Mouse (Mus musculus): ENCODE results near the gene Tsnaxip1. TPM values are rescaled to one million over a fixed set of nuclear protein-coding genes. Genes with fewer than 3 reads are reported as not detected.

The Tsnaxip1 gene
- 0.36 and 0.80 TPM in 2 replicates for polyA plus RNA-seq (2012; rRNA removed)

DNA sequence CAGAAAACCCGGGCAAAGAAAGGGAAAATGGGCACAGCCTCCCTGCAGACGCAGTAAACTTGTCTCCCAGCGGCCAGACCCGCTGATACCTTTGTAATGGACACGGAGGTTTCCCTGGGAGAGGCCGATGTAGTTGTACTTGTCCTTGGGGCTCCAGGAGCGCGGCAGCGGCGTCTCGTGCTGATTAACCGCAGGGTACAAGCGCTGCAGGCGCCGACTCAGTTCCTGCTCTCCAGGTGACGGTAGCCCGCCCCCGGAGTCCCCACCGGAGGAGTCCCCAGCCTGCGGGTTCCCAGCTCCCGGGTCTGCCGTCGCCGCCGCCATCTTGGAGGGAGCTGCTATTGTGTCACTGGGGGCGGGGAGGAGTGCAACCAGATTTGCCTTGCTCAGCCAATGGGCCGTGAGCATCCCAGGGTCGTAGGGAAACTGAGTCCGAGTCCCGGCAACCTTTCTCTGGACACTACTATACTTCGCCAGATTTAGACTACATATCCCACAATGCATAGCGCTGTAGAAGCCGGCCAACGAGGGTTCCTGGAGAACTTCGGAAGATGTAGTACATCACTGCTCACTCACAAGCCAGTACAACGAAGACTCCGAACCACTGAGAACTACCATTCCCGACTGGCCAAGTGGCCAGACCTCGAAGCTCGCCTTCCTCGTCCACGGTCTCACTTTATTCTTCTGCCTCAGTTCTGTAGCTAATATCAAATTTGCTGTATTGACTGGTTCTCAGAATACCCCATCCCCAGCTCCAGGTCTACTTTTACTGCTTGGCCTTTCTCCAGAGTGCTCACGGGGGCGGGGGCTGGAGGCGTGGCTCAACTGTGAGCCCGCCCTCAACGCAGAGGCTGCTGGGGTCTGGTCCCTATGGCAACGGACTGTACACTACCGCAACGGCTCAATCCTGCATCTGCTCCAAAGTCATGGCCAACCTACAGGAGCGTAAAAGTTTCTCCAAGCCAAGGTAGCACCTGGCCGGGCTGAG, at the start of gene Tsnaxip1, which contains the start of gene Ranbp10:
Gene Tsnaxip1 (plus strand): TSS at position 871 of the 988 bp plus-strand sequence.
Gene Ranbp10 (minus strand): TSS at position 490 of the 988 bp plus-strand sequence.

DNA sequence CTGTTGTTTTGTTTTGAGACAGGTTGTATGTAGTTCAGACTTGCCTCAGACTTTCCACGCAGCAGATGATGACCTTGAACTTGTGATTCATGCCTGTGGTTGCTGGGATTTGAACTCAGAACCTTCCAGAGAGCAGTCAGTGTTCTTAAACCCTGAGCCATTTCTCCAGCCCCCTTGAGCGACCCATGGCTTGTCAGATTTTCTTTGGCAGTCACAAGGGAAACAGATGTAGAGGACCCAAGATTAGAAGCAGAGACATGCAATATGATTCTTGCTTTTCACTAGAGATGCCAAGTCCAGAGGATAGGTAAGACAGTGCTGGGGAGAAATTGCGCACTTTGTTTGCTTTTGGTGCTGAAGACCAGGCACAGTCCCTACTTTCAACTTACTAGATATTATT, 25.6 kb downstream of the Tsnaxip1 start, which contains the start of gene Cenpt:
Gene Cenpt (minus strand): TSS at position 101 of the 400 bp plus-strand sequence.

GRCm38 (mm10) chr8:105854715-105855216, 27.2 kb downstream of the Tsnaxip1 start, which contains the start of gene Thap11:
Gene Thap11 (plus strand): TSS chr8:105855132.

DNA sequence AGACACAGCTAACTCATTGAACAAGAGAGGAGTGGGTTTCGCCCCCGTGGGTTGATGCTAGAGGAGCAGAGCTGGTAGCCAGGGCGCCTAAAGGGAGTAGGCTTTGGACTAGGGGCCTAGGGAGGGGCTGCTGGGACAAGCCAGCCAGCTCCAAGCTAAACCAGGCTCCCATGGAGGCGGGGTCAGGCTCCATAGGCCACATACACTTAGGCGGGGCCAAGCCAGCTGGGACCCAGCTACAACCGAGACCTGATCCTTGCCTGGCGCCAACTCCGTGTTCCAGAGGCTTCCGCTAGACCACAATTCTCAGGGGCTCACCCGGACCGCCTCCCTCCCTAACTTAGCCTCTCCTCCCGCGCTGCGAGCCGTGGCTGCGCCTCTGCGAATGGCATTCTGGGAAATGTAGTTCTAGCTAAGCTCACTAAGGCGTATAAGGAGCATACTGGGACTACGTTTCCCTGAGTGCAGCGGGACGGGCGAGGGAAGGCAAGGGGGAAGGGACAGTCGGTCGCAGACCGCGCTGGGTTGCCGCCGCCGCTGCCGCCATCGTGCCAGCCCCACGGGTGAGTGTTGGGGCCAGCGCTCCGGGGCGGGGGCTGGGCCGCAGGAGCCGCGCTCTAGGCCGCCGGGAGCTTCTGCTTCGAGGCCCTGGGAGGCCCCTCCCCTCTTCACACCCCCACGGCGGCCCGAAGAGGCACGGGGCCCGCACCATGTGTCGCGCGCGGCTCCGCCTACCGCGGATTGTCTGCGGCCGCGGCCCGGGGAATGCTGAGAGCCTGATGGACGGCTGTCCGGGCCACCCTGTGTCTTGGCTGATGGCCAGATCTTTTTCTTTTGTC, 32.8 kb downstream of the Tsnaxip1 start, which contains the start of gene Nutf2:
Gene Nutf2 (plus strand): TSS at position 438 of the 839 bp plus-strand sequence.

GRCm38 (mm10) chr8:105880754-105881520, 53.4 kb downstream of the Tsnaxip1 start, which contains the start of gene Edc4:
Gene Edc4 (plus strand): TSS chr8:105880881.

DNA sequence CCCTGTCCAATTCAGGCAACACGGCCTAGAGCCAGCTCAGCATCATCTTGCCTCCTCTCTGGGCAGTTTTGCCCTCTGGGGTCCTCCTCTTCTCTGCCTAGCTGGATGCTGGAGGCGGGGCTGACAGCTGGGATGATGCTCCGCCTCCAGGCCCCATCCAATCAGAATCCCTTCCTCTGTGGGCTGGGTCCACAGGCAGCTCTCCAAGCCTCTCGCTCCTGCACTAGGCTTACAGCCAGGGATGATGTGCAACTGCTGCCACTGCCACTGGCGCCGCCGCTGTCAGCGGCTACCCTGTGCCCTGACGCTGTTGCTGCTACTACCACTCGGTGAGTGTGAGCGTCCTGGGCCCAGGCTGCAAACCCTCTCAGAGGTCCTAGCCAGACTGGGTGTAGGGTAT, 65.8 kb downstream of the Tsnaxip1 start, which contains the start of gene Nrn1l:
Gene Nrn1l (plus strand): TSS at position 229 of the 400 bp plus-strand sequence.

Other genes with a start within 250 kb of the Tsnaxip1 start
- gene Ripor1, start 222.5 kb upstream of the Tsnaxip1 start, polyA plus RNA-seq (2012; rRNA removed): 28.1 and 32.8 TPM in 2 replicates
- gene Ctcf, start 191.2 kb upstream of the Tsnaxip1 start, polyA plus RNA-seq (2012; rRNA removed): 38.3 and 40.0 TPM in 2 replicates
- 0.79 and 0.87 TPM in 2 replicates for gene Agrp, start 190.3 kb upstream of the Tsnaxip1 start, polyA plus RNA-seq (2012; rRNA removed)
- gene Carmil2, start 141.5 kb upstream of the Tsnaxip1 start, polyA plus RNA-seq (2012; rRNA removed): 21.1 TPM in 2 replicates
- 53.7 and 57.3 TPM in 2 replicates for gene Acd, start 126.6 kb upstream of the Tsnaxip1 start, polyA plus RNA-seq (2012; rRNA removed)
- gene Pard6a, start 126.6 kb upstream of the Tsnaxip1 start, polyA plus RNA-seq (2012; rRNA removed): 50.9 and 51.0 TPM in 2 replicates
- gene 4933405L10Rik, start 120.1 kb upstream of the Tsnaxip1 start, polyA plus RNA-seq (2012; rRNA removed): 0.12 and 0.31 TPM in 2 replicates
- gene Enkd1, start 119.5 kb upstream of the Tsnaxip1 start, polyA plus RNA-seq (2012; rRNA removed): 22.4 and 25.1 TPM in 2 replicates
- gene Gfod2, start 69.1 kb upstream of the Tsnaxip1 start, polyA plus RNA-seq (2012; rRNA removed): 51.6 and 57.3 TPM in 2 replicates
- gene Ranbp10, start 381 bp upstream of the Tsnaxip1 start, polyA plus RNA-seq (2012; rRNA removed): 28.2 and 30.4 TPM in 2 replicates
- gene Cenpt, start 25.5 kb downstream of the Tsnaxip1 start, polyA plus RNA-seq (2012; rRNA removed): 81.1 and 83.5 TPM in 2 replicates
- 59.8 and 61.2 TPM in 2 replicates for gene Thap11, start 27.4 kb downstream of the Tsnaxip1 start, polyA plus RNA-seq (2012; rRNA removed)
- 148 and 151 TPM in 2 replicates for gene Nutf2, start 32.8 kb downstream of the Tsnaxip1 start, polyA plus RNA-seq (2012; rRNA removed)
- gene Edc4, start 53.1 kb downstream of the Tsnaxip1 start, polyA plus RNA-seq (2012; rRNA removed): 62.0 and 67.9 TPM in 2 replicates
- gene Nrn1l, start 65.8 kb downstream of the Tsnaxip1 start, polyA plus RNA-seq (2012; rRNA removed): 1.1 and 1.2 TPM in 2 replicates
- gene Pskh1, start 72.7 kb downstream of the Tsnaxip1 start, polyA plus RNA-seq (2012; rRNA removed): 14.1 and 14.4 TPM in 2 replicates
- gene Ctrl, start 106.1 kb downstream of the Tsnaxip1 start, polyA plus RNA-seq (2012; rRNA removed): 8.4 and 9.0 TPM in 2 replicates
- gene Psmb10, start 110.7 kb downstream of the Tsnaxip1 start, polyA plus RNA-seq (2012; rRNA removed): 70.5 and 78.9 TPM in 2 replicates
- gene Lcat, start 115.7 kb downstream of the Tsnaxip1 start, polyA plus RNA-seq (2012; rRNA removed): 4.7 and 6.6 TPM in 2 replicates
- gene Slc12a4, start 138.4 kb downstream of the Tsnaxip1 start, polyA plus RNA-seq (2012; rRNA removed): 18.2 and 18.9 TPM in 2 replicates
- not detected in 2 replicates for gene Dpep3, start 151.7 kb downstream of the Tsnaxip1 start, polyA plus RNA-seq (2012; rRNA removed)
- 29.5 and 29.7 TPM in 2 replicates for gene Dus2, start 163.6 kb downstream of the Tsnaxip1 start, polyA plus RNA-seq (2012; rRNA removed)
- not detected in 2 replicates for gene Dpep2nb, start 178.2 kb downstream of the Tsnaxip1 start, polyA plus RNA-seq (2012; rRNA removed)
- gene Ddx28, start 184.2 kb downstream of the Tsnaxip1 start, polyA plus RNA-seq (2012; rRNA removed): 13.8 and 13.9 TPM in 2 replicates
- gene Nfatc3, start 231.1 kb downstream of the Tsnaxip1 start, polyA plus RNA-seq (2012; rRNA removed): 7.8 and 8.4 TPM in 2 replicates

All from central nervous system, embryonic 18 days (tissue).